Mouse (Mus musculus) urinary bladder, adult 2 months (tissue): ENCODE measurements around the gene Pah. TPM values are rescaled to one million over a fixed set of nuclear protein-coding genes. Genes with fewer than 3 reads are reported as not detected.

Experiments used
- polyA plus RNA-seq: library from polyadenylated mRNA; depleted of rRNA; stranded (reverse); fragments of >200 nt; gene quantifications from 2 replicates; pipeline ENCODE4 v1.2.3, GENCODE M21; 2012; rRNA removed

Gene Pah
- polyA plus RNA-seq, 1 experiment, result not detected

Other genes starting within 250 kb of the Pah start
- 0.11 and 0.22 TPM in 2 replicates for gene Ascl1, start 28.1 kb upstream of the Pah start, polyA plus RNA-seq